Comparison of ENCODE assay signal across 8 mouse cellular contexts in genomic region chr6:120971797-120972590, GRCm38 (mm10). TPM values are rescaled to one million over a fixed set of nuclear protein-coding genes. Genes with fewer than 3 reads are reported as not detected.
DNase-seq lines count a peak whose midpoint lies in the region; ATAC-seq lines count a peak whose summit lies in the region.

No protein-coding gene starts in this region.

- peak; percentile 81 for ATAC-seq in hindbrain, embryonic 12.5 days (ENCODE audit: low FRiP score)
- peak; percentile 80; the same call in 1 of the 2 replicates for ATAC-seq in lung, embryonic 16.5 days (ENCODE audit: low read depth)

- H3K27me3 ChIP-seq in hindbrain, embryonic 12.5 days = no peaks in the 10 kb centered on the region
- H3K27me3 ChIP-seq in lung, embryonic 16.5 days (ENCODE audit: control insufficient read depth, insufficient read depth, low read depth, low read length) = no peaks in the 10 kb centered on the region

- H3K9me3 ChIP-seq in hindbrain, embryonic 12.5 days (replicated peaks) = no peaks in the 10 kb centered on the region
- no peaks in the 10 kb centered on the region for H3K9me3 ChIP-seq in lung, embryonic 16.5 days (ENCODE audit: control insufficient read depth, low read length)

- 62% methylated on average over 14 of the region's 14 CpGs for WGBS in hindbrain, embryonic 12.5 days
- 52% methylated on average over 14 of the region's 14 CpGs for WGBS in lung, embryonic 16.5 days

- H3K36me3 ChIP-seq in hindbrain, embryonic 12.5 days = peaks cover 21% of the 10 kb centered on the region
- peaks cover 7% of the 10 kb centered on the region; the same call in 1 of the 2 replicates for H3K36me3 ChIP-seq in lung, embryonic 16.5 days (ENCODE audit: control insufficient read depth, insufficient read depth, low read length)

- DNase-seq in Muller cell, postnatal 12 days (ENCODE audit: inconsistent ontology term) = peak; percentile 71
- DNase-seq in cerebellum, adult 8-10 months = peak; percentile 93
- DNase-seq in frontal cortex, postnatal 14 days (ENCODE audit: low spot score in 2 of 2) = peak; percentile 60 to 78
- DNase-seq in layer of hippocampus, adult 9-11 months = peak; percentile 78
- DNase-seq in ovary, postnatal 36 days (ENCODE audit: low spot score) = peak; percentile 82
- peak; percentile 87 for DNase-seq in thymus, postnatal 14 days

- peaks cover 5% of the 10 kb centered on the region for H3K4me1 ChIP-seq in hindbrain, embryonic 12.5 days
- H3K4me1 ChIP-seq in lung, embryonic 16.5 days (replicated peaks; ENCODE audit: control insufficient read depth, insufficient read depth, low read length) = peaks cover 3% of the 10 kb centered on the region

- no peak overlapping the region for H3K9ac ChIP-seq in hindbrain, embryonic 12.5 days
- H3K9ac ChIP-seq in lung, embryonic 16.5 days (ENCODE audit: low read length) = no peak overlapping the region

- H3K4me2 ChIP-seq in hindbrain, embryonic 12.5 days (replicated peaks) = no peak overlapping the region
- no peak overlapping the region for H3K4me2 ChIP-seq in lung, embryonic 16.5 days (ENCODE audit: low read depth, low read length)

- no peak overlapping the region for H3K4me3 ChIP-seq in hindbrain, embryonic 12.5 days
- H3K4me3 ChIP-seq in lung, embryonic 16.5 days (ENCODE audit: low read length) = no peak overlapping the region

- no peak overlapping the region for H3K27ac ChIP-seq in hindbrain, embryonic 12.5 days
- H3K27ac ChIP-seq in lung, embryonic 16.5 days (ENCODE audit: low read length) = 0 out of 2 replicates have a peak overlapping the region, but pooled peaks have one; percentile 27

RNA-seq across cellular contexts. Expression of gene Bid, which starts 55.3 kb away (rescaled TPM):
- polyA plus RNA-seq in hindbrain, embryonic 12.5 days (2016; fragmentation: Nextera tagmentation; extraction: Ambion mirVana) = 17.5 and 19.4 TPM in 2 replicates
- polyA plus RNA-seq in lung, embryonic 16.5 days (2015; fragmentation: Nextera tagmentation; extraction: Ambion mirVana) = 15.2 and 17.5 TPM in 2 replicates
